Mouse (Mus musculus) E14TG2a.4 (cell line): Measurements from ENCODE around the gene Helz2.

Experiments used
- CTCF ChIP-seq: conservative IDR thresholded peaks from 2 replicates; pipeline ENCODE4 v1.5.1; 2014; ENCODE audit warnings: low read length
- NANOG ChIP-seq: IDR thresholded peaks from 2 replicates; pipeline ENCODE4 v1.6.1; 2014; ENCODE audit warnings: borderline replicate concordance, low read length, mixed read lengths
- POU5F1 ChIP-seq: IDR thresholded peaks from 2 replicates; pipeline ENCODE4 v1.6.1; 2014; ENCODE audit warnings: low read length, borderline replicate concordance

DNA sequence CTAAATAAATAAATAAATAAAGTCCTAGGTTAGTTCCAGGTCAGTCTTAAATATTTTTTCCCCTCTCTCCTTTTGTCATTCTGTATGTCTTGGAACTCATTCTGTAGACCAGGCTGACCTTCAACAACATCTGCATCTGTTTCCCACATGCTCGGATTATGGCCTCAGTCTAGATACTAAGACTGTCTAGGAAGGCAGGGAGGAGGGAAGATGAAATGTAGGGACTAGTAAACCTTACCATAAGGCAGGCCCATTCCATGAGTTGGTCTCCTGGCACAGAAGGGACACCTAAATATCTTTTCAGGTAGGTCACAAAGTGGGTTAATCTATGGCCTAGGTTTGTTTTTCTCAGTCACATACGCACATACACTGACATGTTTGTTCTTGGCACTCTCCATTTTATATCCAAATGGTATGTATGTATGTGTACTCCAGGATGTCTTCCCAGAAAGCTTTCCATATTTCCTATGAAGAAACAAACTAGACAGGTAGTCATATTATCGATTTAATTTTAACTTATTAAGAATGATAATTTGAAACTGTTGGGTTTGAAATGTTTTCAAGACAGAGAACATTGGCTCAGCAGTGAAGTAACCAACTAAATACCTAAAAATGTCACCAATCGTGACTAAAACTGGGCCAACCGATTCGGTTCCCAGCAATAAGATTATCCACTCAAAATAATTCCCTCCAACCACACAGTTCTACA lies 45.0 kb upstream of the Helz2 start:
- no peak for TF ChIP-seq CTCF
- no peak for TF ChIP-seq POU5F1
- no peak for TF ChIP-seq NANOG
